Mouse (Mus musculus) R1 (cell line): ENCODE results near the gene Nectin1.

Experiments used
- DNase-seq: peaks from one replicate; pipeline ENCODE4 v3.0.0-alpha.2; 2018; ENCODE audit warnings: low read depth, low spot score

Gene Nectin1

DNA sequence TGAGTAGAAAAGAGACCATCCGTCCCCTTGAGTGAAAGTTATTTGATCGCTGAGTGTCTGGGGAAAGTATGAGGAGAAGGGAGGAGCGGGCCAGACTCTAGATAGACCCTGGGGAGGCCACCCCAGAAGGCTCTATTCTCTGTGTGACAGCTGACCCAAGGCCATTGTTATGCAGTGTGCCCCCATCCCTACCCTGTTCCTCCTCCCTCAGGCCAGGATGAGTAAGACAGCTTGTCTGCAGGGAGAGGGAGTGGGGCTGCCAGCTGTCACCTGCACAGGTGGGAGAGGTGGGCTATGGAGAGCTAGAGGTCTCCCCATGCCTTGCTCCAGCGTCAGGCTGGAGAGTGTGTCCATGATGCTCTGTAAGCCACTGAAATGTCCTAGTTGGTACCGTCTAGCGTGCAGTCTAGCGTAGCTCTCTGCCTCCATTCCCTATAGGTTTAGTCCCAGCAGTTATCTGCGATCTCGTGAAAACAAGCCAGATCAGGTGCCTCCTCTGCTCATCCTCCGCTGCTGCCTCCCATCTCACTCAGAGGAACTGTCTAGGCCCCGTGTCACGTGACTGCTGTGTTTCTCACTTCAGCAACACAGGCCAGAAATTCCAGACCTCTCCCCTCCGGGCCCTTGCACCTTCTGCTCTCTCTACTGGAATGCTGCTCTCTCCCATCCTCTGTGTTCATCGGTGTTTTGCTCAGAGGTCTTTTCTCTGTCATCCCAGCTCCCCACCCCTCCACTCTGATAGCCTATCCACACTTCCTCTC lies 21.8 kb downstream of the Nectin1 start:
- DNase-seq = peak; percentile 36

DNA sequence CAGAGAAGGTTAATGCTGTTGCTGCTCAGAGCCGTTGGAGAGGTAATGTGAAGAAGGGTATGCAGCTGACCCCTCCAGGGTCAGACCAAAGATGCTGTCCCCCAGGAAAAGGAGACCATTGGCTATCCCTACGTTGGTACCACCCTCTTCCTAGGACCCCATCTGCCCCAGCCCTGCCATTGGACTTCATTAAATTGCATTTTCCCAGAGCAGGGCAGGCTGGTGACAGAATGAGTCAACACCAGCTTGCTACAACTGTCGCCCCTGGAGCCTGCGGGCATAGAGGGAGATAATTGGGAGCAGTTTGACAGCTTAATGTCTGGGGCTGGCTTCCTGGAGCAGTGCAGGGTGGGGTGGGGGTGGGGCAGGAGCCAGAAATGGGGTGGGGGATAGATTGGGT lies 25.0 kb downstream of the Nectin1 start:
- no peak for DNase-seq

DNA sequence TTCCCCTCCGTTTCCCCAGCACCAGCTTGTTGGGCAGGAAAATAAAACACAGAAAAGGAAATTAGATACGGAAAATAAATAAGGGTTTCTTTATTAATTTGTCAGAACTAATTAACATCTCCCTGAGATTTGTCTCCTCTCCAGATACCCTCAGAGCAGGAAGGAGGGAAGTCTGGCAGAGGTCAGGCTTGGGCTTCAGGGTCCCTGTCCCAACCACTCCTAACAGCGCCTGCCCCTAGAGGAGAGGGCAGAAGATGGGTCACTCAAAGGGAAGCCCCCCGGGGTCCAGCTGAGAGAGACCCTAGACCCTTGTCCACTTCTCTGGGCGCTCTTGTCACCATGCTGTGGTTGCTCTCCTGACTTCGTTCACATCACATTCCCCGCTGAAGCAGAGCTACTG lies 25.4 kb downstream of the Nectin1 start:
- DNase-seq = no peak

DNA sequence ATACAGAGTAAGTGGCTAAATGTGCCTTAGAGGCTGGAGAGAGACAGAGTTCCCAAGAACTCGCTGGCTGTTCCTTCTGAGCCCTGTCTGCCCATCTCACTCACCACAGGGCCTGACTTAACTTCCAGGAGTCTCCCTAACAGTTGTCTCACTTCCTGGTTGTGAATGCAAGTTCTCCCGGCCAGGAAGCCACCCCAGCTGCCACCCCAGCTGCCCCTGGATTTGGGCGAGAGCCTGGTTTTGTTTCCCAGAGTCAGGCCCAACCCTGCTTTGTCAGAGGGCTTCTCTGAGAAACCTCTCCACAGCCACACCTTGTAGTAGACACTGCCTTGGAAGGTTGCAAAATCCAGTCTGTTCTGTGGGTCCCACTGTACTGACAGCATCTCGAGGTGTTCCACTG lies 26.2 kb downstream of the Nectin1 start:
- no peak for DNase-seq

GRCm38 (mm10) chr9:43771041-43771440 lies 27.3 kb downstream of the Nectin1 start:
- no peak for DNase-seq

DNA sequence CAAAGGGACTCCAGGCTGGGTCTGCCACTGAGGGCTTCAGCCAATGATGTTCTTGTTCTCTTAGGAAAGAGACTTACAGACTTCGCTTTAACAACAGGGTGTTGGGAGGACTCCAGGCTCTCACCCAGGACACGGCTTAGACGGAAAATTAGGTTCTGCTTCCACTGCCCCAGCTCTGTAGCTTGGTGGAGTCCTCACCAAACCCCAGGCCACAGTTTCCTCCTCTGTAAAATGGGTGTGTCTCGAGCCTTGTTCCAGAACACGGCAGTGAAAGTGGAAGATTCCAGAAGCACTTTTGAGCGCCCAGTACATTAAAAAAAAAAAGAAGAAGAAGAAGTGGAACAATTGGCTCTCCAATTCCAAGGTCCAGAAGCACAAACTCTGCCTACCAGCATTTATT lies 28.7 kb downstream of the Nectin1 start:
- no peak for DNase-seq

GRCm38 (mm10) chr9:43773521-43773920 lies 29.7 kb downstream of the Nectin1 start:
- DNase-seq = no peak

- DNase-seq = no peak
Observed at GRCm38 (mm10) chr9:43774427-43774826, 30.6 kb downstream of the Nectin1 start.

GRCm38 (mm10) chr9:43776231-43776630 lies 32.4 kb downstream of the Nectin1 start:
- DNase-seq = no peak

DNA sequence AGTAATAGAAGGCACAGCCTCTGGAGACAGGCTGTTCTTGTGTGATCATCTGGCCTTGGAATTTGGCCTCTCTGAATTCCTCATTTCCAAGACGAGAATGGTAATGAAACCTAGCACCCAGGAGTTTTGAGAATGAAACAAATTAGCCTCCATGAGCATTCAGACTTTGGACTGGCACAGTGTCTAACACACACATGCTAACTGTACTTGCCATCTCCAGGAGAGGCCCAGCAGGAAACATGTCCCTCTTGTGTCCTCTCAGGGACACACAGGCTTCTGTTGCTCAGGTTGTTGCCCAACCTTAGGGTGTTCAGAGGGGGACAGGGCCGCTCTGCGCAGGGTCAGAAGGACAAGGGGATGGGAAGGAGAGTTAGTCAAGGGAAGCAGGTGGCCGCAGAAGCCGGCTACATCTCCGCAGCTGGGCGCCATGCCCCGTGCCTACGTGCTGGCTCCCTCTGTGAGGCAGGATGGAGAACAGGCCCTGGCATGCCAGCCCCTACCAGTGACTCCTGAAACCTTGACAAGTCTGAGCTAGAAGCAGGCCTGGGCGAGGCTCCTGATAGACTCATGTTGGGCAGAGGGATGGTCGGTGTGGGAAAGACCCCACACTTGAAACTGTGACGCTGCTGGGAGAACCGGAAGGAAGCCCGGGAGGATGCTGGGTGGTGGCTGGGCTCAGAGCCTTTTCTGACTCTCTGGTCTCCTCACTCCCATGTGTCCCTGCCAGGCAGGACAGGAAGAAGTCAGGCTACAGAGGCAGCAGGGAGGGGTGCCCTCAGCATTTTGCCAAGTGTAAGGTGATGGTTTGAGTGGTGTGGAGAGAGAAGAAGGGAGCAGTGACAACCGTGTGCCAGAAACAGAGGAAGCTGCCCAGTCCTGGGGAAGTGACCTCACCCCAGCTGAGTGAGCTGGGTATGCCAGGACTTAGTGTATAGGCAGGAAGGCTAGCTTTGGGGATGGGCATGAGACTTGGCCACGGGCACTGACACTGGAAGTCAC lies 33.9 kb downstream of the Nectin1 start:
- DNase-seq = no peak

DNA sequence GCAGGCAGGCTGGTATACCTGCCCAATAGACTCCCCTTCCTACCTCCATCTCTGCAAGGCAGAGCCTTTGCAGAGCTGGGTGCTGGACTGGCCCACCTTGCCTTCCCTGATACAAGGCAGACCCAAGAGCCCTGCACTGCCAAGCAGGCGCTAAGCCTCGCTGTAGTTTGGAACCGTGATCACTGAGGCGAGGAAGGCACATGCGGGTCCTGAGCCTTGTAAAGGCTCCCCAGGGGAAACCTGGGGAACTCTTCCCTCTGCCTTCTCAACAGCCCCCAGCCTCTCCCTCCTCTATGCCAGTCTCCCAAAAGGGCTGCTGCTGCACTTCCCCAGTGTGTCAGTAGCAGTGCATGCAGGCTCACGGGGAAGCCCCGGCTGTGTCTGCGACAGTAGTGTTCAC lies 37.1 kb downstream of the Nectin1 start:
- no peak for DNase-seq

DNA sequence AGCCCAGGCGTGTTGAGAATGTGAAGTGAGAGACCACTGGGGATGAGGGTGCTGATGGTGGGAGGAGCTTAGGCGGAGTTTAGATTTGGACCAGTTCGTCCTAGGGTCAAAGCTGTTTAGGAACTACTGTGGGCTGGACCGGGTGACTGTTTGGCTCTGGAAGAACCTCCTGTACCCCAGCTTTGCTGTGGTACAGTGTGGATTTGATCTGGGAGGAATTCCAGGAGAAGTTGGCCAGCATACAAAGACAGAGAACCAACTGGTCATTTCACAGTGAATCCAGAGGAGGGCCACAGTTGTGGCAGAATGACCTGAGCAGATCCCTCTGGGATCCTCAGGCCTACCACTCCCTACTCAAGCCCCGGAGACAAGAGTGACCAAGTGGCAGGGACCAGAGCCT lies 38.6 kb downstream of the Nectin1 start:
- no peak for DNase-seq

DNA sequence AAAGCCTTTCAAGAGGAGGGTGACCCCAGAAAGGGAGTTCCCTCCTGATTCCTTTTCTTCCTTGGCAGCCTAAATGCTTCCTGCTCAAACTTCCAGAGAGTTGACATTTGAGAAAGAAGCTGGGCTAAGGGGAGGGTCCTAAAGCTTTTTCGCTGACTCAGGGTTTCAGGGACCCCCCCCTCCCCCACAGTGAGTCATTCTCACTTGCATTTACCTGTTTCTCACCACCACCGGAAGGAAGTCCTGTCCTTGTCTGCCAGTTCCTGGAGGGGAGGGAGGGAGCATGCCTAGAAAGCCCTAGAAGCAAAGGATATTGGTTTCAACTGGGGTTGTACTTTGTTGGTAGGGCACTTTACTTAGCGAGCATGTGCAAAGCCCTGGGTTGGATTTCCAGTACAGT lies 40.2 kb downstream of the Nectin1 start:
- DNase-seq = peak; percentile 54

DNA sequence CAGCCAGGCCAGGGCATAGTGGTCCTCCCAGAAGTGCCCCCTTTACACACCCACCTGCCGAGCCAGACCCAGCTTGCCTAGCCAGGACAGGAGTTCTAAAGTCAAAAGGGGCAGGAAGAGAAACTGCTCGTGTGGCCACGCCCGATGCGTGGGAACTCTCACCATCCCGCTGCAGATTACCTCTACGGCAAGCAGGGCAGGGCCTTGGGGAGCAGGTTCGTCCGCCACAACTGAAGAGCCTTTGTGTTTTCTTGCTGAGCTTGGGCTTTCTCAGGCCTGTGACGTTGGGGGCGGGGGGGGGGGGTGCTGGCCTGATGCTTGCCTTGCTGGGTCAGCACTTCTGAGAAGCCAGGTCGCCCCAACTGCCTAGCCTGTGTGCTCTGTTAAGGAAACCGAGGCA lies 41.1 kb downstream of the Nectin1 start:
- peak; percentile 28 for DNase-seq

DNA sequence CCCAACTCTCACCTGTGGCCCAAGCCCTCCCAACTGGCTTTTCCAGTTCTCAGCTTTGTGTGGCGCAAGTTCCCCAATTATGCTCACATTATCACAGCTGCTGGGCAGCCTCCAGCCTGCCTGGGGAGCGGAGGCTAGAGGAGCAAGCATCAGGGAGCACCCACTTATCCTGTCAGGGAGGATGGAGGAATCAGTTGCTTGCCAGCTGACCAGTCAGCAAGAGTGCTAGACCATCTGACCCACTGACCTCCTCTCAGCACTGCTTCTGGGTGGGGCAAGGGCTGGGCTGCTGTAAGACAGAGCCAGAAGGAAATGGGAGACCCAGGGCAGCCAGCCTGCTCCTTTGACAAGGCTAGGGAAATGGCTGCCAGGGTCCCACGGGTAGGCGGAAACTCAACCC lies 43.8 kb downstream of the Nectin1 start:
- no peak for DNase-seq

DNA sequence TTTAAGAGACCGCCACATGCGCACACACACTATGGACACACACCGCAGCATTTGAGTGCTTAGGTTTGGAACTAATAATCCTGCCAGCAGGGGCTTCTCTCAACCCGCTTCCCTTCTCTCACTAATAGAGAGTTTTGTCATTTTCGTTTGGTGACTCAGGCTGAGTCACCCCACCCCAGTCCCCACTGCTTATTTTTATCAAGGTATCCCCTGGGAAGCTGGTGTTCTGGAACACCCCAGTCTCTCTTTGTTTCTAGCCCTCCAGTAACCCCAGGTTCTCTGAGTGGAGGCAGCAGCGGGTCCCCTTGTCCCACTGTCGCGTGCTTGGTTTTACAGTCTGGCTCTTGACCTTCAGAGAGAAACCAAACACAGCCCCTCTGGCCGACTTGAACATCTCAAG lies 48.9 kb downstream of the Nectin1 start:
- DNase-seq = no peak

GRCm38 (mm10) chr9:43793411-43793810 lies 49.6 kb downstream of the Nectin1 start:
- DNase-seq = no peak

DNA sequence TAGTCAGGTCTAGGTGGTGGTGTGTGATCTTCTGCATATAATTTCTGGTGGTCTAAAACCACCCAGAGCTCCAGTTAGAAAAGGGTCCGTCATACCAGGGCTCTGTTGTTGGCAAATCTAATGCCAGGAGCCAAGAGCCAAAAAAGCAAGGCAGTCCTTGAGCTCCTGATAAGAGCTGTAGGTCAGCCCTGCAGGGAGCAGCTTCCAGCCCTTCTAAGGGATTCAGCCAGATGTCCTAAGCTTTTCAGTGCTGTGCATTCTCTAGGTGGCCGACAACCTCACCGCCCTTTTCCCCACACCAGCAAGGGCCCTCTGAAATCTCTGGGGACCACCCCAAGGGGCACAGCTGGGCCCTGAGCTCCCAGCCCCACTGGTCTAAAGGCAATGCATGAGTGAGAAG lies 52.2 kb downstream of the Nectin1 start:
- DNase-seq = no peak

- peak; percentile 56 for DNase-seq
Observed at GRCm38 (mm10) chr9:43796841-43797740, 53.3 kb downstream of the Nectin1 start.

DNA sequence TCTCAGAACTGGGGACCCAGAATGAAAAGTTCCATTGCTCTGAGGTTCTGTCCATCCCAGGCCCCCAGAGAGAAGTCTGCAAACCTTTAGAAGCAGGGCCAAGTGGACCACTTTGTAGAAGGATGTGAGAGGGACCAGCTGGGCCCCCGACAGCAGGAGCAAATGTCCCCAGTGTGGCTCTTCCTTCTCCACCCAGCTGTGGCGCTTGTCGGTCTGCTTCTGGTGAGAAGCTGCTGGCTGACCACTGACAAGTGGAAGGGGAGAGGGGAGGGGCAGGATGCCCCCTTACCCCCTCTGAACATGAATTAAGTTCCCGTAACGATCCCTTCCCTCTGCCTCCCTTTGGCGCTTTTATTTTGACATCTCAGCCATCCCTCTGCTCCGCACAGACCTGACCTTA lies 54.0 kb downstream of the Nectin1 start:
- no peak for DNase-seq

DNA sequence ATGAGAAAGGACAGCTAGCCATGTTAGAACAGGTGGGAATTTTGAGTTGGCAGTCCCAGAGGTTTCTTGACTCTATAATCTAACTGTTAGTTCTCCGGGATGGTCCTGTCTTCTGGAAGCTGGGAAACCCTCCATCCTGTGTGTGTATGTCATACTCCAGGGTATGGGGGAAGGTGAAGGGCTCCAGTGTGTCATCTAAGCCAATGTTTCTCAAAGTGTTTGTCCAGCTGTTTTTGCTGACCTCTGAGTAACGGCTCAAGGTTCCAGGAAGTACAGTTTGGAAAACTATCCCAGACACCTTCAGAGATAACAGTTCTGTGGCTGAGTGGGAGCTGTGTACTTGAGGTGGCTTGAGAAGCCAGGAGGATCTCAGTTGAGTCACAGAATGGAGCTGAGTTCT lies 56.7 kb downstream of the Nectin1 start:
- DNase-seq = no peak

DNA sequence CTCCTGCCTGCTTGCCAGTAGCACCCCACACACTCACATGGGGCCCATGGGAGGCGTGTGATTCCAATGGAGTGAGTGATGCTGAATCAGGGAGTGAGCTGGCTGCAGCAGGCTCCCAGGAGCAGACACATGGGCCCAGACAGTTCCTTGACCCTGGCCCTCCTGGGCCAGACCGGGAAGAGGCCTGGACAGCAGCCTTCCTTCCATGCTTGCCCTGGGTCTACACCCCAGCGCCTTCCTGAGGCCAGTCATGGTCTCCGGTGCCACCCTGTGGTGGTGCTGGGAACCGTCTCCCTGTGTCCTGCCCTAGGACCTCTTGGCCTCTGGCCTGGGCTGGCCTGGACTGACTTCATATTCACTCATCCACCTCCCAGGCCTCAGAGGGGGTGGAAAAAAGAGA lies 58.1 kb downstream of the Nectin1 start:
- peak; percentile 44 for DNase-seq
